Mouse (Mus musculus) small intestine, adult 10 weeks (tissue): ENCODE measurements around the gene Tlr3. TPM values are rescaled to one million over a fixed set of nuclear protein-coding genes. Genes with fewer than 3 reads are reported as not detected.

ENCODE experiments used
- polyA plus RNA-seq: library from polyadenylated mRNA; stranded (reverse); fragments of 350-450 nt; fragmentation: Illumina TruSeq; extraction: RNeasy Lipid Tissue Mini Kit (QIAGEN cat#74804); gene quantifications from one replicate; pipeline ENCODE4 v1.2.3, GENCODE M21; 2014; ENCODE audit warnings: low replicate concordance

The Tlr3 gene
- 108 TPM for polyA plus RNA-seq

GRCm38 (mm10) chr8:45410882-45411281, at the start of gene Tlr3:
Gene Tlr3, minus strand, starts transcription at chr8:45411080.

GRCm38 (mm10) chr8:45381963-45382347, 28.9 kb downstream of the Tlr3 start, which contains the start of gene Fam149a:
Gene Fam149a, minus strand, starts transcription at chr8:45382291.

Other genes with a start within 250 kb of the Tlr3 start
- 0.19 TPM for gene F11, start 149.0 kb downstream of the Tlr3 start, polyA plus RNA-seq
- gene Klkb1, start 116.2 kb downstream of the Tlr3 start, polyA plus RNA-seq = 2.8 TPM
- 0.37 TPM for gene Gm45753, start 102.6 kb downstream of the Tlr3 start, polyA plus RNA-seq
- gene Cyp4v3, start 77.9 kb downstream of the Tlr3 start, polyA plus RNA-seq = 1,063 TPM
- gene Fam149a, start 28.8 kb downstream of the Tlr3 start, polyA plus RNA-seq = 3.8 TPM
- gene Sorbs2, start 96.7 kb upstream of the Tlr3 start, polyA plus RNA-seq = 23.9 TPM